Mouse (Mus musculus) G1E (cell line): ENCODE data around the gene Acr.

Experiments
- CTCF ChIP-seq: IDR thresholded peaks from 2 replicates; pipeline ENCODE4 v1.5.1; 2012; ENCODE audit warnings: low read depth, low read length, inconsistent platforms, mixed read lengths
- TAL1 ChIP-seq: conservative IDR thresholded peaks from 2 replicates; pipeline ENCODE4 v1.6.1; 2012; ENCODE audit warnings: low read depth, low read length, inconsistent platforms, mixed read lengths

- TF ChIP-seq CTCF (no peak), TAL1 (no peak)
Observed at GRCm38 (mm10) chr15:89555591-89555990, 12.5 kb upstream of the Acr start.
